Mouse (Mus musculus) lung, embryonic 16.5 days (tissue): ENCODE measurements at regions not wholly inside any gene's neighbourhood (a gene's known extent, or its start where the extent isn't known, plus 50 kb on each side); places are given as distances from the start of the nearest gene placed in this dataset.

Experiments
- ATAC-seq: fragments of 200-750 bp; cut with Nextera tagmentation; 2 replicates; pipeline ENCODE4 v1.8.0; 2017; ENCODE audit warnings: low read depth, mild to moderate bottlenecking, moderate library complexity
- H3K27ac ChIP-seq: fragments of 300-500 bp; sonication (generic); 2 replicates; pipeline ENCODE4 v1.5.1; 2014; ENCODE audit warnings: mild to moderate bottlenecking, control low read depth, low read length
- H3K27me3 ChIP-seq: fragments of 300-500 bp; sonication (generic); 2 replicates; pipeline ENCODE4 v1.6.1; 2014; ENCODE audit warnings: low read depth, low read length, mixed read lengths; ENCODE audit not compliant: control insufficient read depth, insufficient read depth
- H3K36me3 ChIP-seq: fragments of 300-500 bp; sonication (generic); 2 replicates; pipeline ENCODE4 v1.6.1; 2014; ENCODE audit warnings: low read length; ENCODE audit not compliant: control insufficient read depth, insufficient read depth
- H3K4me1 ChIP-seq: fragments of 300-500 bp; sonication (generic); replicated peaks from 2 replicates; pipeline ENCODE4 v1.6.1; 2014; ENCODE audit warnings: low read length, mixed read lengths; ENCODE audit not compliant: control insufficient read depth, insufficient read depth
- H3K4me2 ChIP-seq: fragments of 300-500 bp; sonication (generic); 2 replicates; pipeline ENCODE4 v1.6.1; 2014; ENCODE audit warnings: low read depth, low read length, control low read depth
- H3K4me3 ChIP-seq: fragments of 300-500 bp; sonication (generic); 2 replicates; pipeline ENCODE4 v1.5.1; 2014; ENCODE audit warnings: mild to moderate bottlenecking, low read length, control low read depth
- H3K9ac ChIP-seq: fragments of 300-500 bp; sonication (generic); 2 replicates; pipeline ENCODE4 v1.6.1; 2014; ENCODE audit warnings: low read length, control low read depth
- H3K9me3 ChIP-seq: fragments of 300-500 bp; sonication (generic); 2 replicates; pipeline ENCODE4 v1.6.1; 2016; ENCODE audit warnings: low read length; ENCODE audit not compliant: control insufficient read depth
- WGBS: fragments of 180-500 bp; shearing (Covaris S2); extraction: QIAGEN DNeasy Blood & Tissue Kit; methylation state at CpG from one replicate; pipeline ENCODE4 v1.1.7; 2014; 5-methylcytosine and 5-hydroxymethylcytosine counted together

DNA sequence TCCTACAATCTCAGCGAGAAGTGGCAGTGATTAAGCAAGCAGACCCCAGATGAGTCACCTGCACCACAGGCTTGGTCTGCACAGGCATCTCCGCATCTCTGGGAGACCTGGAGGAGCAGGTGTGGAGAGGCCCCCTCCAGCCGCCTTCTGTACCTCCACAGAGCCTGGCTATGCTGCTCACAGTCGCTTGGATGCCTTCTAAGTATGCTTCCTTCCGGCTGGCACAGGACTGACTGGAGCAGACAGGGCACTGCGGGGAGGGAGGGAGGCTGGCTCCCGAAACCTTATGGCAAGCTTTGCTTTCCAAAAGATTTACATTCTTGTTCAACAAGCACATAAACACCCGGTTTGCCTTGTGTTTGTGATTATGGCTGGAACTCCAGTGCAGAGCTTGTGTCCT lies 107.3 kb downstream of the Irx2 start:
- 59% methylated on average over 8 of the region's 8 CpGs for WGBS
- Histone ChIP-seq H3K27me3 (no peaks in the 10 kb centered on the region), H3K4me2 (no peak overlapping the region), H3K4me3 (no peak overlapping the region), H3K9me3 (no peaks in the 10 kb centered on the region), H3K9ac (no peak overlapping the region), H3K36me3 (no peaks in the 10 kb centered on the region), H3K27ac (peak overlapping the region; percentile 58; the same call in 1 of the 2 replicates), H3K4me1 (peaks cover 3% of the 10 kb centered on the region; the same call in 1 of the 2 replicates)
- peak; percentile 49; the same call in 1 of the 2 replicates for ATAC-seq

GRCm38 (mm10) chr13:72736992-72737391 lies 108.4 kb downstream of the Irx2 start:
- Histone ChIP-seq H3K27ac (peak overlapping the region; percentile 58), H3K27me3 (no peaks in the 10 kb centered on the region), H3K9me3 (no peaks in the 10 kb centered on the region), H3K4me1 (peaks cover 3% of the 10 kb centered on the region; the same call in 1 of the 2 replicates), H3K36me3 (no peaks in the 10 kb centered on the region), H3K9ac (no peak overlapping the region), H3K4me2 (no peak overlapping the region), H3K4me3 (no peak overlapping the region)
- WGBS: 51% methylated on average over 8 of the region's 8 CpGs
- ATAC-seq: peak; percentile 93

DNA sequence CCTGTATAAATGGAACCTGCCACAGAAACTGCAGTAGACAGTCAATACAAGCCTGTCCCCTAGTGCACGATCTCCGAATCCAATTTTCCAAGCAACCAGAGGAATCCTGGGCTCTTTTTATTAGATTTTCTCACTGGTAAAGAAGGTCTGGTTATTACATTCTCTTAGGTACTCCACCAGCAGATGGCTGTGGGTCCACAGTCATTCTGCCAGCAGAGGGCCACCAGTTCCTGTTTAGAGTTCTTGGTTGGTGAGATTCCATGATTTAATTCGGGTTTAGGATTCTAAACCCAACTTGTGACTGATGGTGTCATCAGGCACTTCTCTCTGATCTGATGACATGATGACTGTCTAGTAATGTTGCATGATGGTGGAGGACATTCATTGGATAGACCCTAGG lies 118.6 kb downstream of the Irx2 start:
- no peak overlapping the region for H3K9ac ChIP-seq
- H3K36me3 ChIP-seq: no peaks in the 10 kb centered on the region
- H3K4me3 ChIP-seq: no peak overlapping the region
- H3K9me3 ChIP-seq: no peaks in the 10 kb centered on the region
- WGBS: 61% methylated on average over 3 of the region's 3 CpGs
- no peak overlapping the region for H3K27ac ChIP-seq
- H3K4me1 ChIP-seq: no peaks in the 10 kb centered on the region
- H3K4me2 ChIP-seq: no peak overlapping the region
- ATAC-seq: no peak
- no peaks in the 10 kb centered on the region for H3K27me3 ChIP-seq

DNA sequence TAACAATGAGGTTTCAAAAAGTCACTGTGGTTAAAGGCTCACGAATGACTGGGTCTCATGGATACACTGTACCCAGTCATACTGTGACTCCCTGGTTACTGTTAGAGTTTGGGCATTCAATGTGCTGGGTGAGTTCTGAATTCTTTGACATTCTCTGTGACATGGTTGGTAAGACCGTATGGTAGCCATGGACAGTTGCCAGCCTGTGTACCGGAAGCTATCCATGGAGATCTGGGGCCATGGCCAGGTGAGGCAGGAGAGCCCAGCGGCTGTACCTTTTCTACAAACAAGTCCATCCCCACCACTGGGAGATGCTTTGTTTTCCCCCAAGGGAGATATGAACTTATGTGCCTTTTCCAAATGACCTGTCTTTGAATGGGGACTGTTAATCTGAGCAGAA lies 126.4 kb downstream of the Irx2 start:
- Histone ChIP-seq H3K27me3 (no peaks in the 10 kb centered on the region), H3K4me1 (no peaks in the 10 kb centered on the region), H3K9me3 (no peaks in the 10 kb centered on the region), H3K36me3 (no peaks in the 10 kb centered on the region), H3K4me2 (no peak overlapping the region), H3K4me3 (no peak overlapping the region), H3K9ac (no peak overlapping the region), H3K27ac (no peak overlapping the region)
- ATAC-seq: no peak
- 87% methylated on average over 4 of the region's 4 CpGs for WGBS

DNA sequence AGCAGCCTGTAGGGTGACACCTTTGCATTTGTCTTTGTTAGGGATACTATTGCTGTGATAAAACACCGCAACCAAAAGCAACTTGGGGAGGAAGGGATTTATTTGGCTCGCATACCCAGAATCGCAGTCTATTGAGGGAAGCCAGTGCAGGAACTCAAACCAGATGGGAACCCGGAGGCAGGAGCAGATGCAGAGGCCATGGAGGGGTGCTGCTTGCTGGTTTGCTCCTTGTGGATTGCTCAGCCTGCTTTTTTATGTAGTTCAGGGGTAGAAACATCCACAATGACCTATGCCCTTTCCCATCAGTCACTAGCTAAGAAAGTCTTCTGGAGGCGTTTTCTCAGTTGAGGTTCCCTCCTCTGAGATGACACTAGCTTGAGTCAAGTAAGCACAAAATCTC lies 133.9 kb downstream of the Irx2 start:
- ATAC-seq: no peak
- H3K4me3 ChIP-seq: no peak overlapping the region
- no peaks in the 10 kb centered on the region for H3K27me3 ChIP-seq
- no peak overlapping the region for H3K9ac ChIP-seq
- H3K27ac ChIP-seq: no peak overlapping the region
- WGBS: 73% methylated on average over 5 of the region's 5 CpGs
- no peak overlapping the region for H3K4me2 ChIP-seq
- no peaks in the 10 kb centered on the region for H3K9me3 ChIP-seq
- H3K4me1 ChIP-seq: no peaks in the 10 kb centered on the region
- no peaks in the 10 kb centered on the region for H3K36me3 ChIP-seq

- Histone ChIP-seq H3K36me3 (no peaks in the 10 kb centered on the region), H3K9me3 (no peaks in the 10 kb centered on the region), H3K4me1 (no peaks in the 10 kb centered on the region), H3K4me2 (no peak overlapping the region), H3K4me3 (no peak overlapping the region), H3K9ac (no peak overlapping the region), H3K27ac (no peak overlapping the region), H3K27me3 (no peaks in the 10 kb centered on the region)
- no peak for ATAC-seq
- 55% methylated on average over 4 of the region's 4 CpGs for WGBS
These were observed 134.7 kb downstream of the Irx2 start for GRCm38 (mm10) chr13:72763337-72763736.

DNA sequence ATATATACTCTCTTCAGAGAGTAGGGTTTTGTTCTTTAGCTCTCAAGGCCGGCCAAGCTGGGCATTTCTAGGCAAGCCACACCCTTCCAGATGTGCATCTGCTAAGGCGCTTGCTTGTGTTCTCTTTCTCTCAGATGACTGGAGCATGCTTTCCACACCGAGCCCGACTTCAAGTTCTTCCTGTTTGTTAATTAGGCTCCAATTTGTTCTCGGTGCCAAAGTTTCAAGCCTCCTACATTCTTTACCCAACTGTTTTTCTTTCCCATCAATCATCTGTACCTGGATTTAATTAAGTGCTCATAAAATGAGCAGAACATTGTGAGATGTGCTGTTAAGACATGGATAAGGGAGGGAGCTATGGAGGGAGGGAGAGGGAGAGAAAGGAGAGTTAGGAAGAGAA lies 138.7 kb downstream of the Irx2 start:
- Histone ChIP-seq H3K27ac (no peak overlapping the region), H3K27me3 (no peaks in the 10 kb centered on the region), H3K36me3 (no peaks in the 10 kb centered on the region), H3K4me2 (no peak overlapping the region), H3K4me1 (no peaks in the 10 kb centered on the region), H3K9me3 (no peaks in the 10 kb centered on the region), H3K9ac (no peak overlapping the region), H3K4me3 (no peak overlapping the region)
- ATAC-seq: no peak
- 56% methylated on average over 5 of the region's 5 CpGs for WGBS

DNA sequence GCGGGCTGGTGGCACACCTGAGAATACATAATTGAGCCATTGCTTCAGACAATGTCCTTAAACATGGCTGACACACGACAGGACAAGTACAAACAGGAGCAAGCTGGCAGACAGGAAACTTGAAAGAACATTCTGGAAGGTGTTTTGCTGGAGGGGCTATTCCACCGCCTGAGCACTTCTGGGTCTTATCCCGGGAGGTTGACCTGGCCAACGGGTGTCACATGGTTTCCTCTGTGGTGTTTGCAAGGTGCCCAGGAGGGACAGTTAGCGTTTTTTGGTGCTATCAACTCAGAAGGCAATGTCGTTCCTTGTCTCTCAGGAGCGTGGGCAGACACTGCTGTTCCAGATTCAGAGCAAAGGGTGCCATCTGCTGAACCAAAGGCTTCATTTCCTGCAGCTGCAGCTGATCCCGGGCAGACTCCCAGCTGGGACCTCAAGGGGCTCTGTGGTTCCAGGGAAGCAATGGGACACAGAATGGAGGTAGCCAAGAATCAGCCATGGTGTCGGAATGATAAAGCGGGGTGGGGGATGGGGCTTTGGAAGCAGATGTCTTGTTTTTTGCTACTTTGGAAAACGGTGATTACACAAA lies 140.5 kb downstream of the Irx2 start:
- no peak for ATAC-seq
- Histone ChIP-seq H3K9me3 (no peaks in the 10 kb centered on the region), H3K27me3 (no peaks in the 10 kb centered on the region), H3K9ac (no peak overlapping the region), H3K4me3 (no peak overlapping the region), H3K4me2 (no peak overlapping the region), H3K27ac (no peak overlapping the region), H3K36me3 (no peaks in the 10 kb centered on the region), H3K4me1 (no peaks in the 10 kb centered on the region)
- WGBS: 53% methylated on average over 12 of the region's 12 CpGs

DNA sequence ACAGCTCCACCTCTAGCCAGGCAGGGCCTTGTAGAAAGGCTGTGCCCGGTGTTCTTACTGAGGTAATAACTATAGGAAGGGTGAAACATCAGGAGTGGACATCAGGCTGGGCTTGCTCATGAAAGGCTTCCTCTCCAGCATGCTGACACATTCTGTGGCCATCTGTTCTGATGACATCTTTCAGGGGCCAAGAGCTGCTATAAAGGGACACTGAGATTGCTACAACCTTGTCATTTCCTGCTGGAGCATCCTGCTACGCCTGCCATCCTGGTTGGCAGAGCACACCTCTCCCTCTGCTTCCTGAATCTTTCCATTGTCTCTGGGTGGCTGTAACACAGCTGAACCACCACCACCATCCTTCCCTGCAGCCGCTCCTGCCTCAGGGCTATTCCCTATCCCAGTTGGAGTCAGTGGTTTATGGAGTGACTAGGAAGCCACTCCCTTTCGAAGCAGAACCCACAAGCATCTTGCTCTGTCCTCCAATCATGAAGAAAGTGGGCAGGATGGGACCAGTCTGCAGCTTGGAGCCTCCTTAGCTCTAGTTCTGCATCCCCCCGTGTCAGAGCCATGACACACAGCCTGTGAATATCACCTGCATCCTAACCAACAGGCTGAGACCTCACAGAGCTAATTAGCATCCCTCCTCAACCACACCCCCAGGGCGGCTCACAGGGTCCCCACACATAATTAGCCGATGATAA lies 154.6 kb downstream of the Irx2 start:
- H3K36me3 ChIP-seq: no peaks in the 10 kb centered on the region
- 49% methylated on average over 7 of the region's 7 CpGs for WGBS
- no peak for ATAC-seq

More for the DNA sequence above, 154.6 kb downstream of the Irx2 start:
- no peak overlapping the region for H3K4me3 ChIP-seq
- no peaks in the 10 kb centered on the region for H3K27me3 ChIP-seq
- no peaks in the 10 kb centered on the region for H3K9me3 ChIP-seq
- no peak overlapping the region for H3K9ac ChIP-seq
- no peak overlapping the region for H3K27ac ChIP-seq
- no peaks in the 10 kb centered on the region for H3K4me1 ChIP-seq
- no peak overlapping the region for H3K4me2 ChIP-seq
